Mouse (Mus musculus) mature B cell (primary cell): ENCODE measurements around the gene Tmem178.

Experiments
- in situ Hi-C: fragments of 300-500 bp; cut with MboI; formaldehyde crosslinking; loops from 2 replicates; pipeline ENCODE4 v1.14.3; 2019

The Tmem178 gene

GRCm38 (mm10) chr17:80997226-80997625 is 52.8 kb downstream of the Tmem178 start:
- in situ Hi-C loops = no loop called here

- in situ Hi-C loops = no loop called here
Observed at GRCm38 (mm10) chr17:80998958-80999357, 54.5 kb downstream of the Tmem178 start.

GRCm38 (mm10) chr17:81001010-81001409 is 56.6 kb downstream of the Tmem178 start:
- in situ Hi-C loops = no loop called here

- in situ Hi-C loops = no loop called here
Observed at GRCm38 (mm10) chr17:81001647-81002046, 57.2 kb downstream of the Tmem178 start.

- in situ Hi-C loops = no loop called here
Observed at GRCm38 (mm10) chr17:81002130-81002529, 57.7 kb downstream of the Tmem178 start.

GRCm38 (mm10) chr17:81004454-81004853 is 60.0 kb downstream of the Tmem178 start:
- in situ Hi-C loops = no loop called here

- in situ Hi-C loops = no loop called here
Observed at GRCm38 (mm10) chr17:81005292-81005691, 60.9 kb downstream of the Tmem178 start.

GRCm38 (mm10) chr17:81009112-81009511 is 64.7 kb downstream of the Tmem178 start:
- in situ Hi-C loops = no loop called here

- in situ Hi-C loops = no loop called here
Observed at GRCm38 (mm10) chr17:81010199-81010598, 65.8 kb downstream of the Tmem178 start.

- in situ Hi-C loops = no loop called here
Observed at GRCm38 (mm10) chr17:81010844-81011685, 66.6 kb downstream of the Tmem178 start.

- in situ Hi-C loops = no loop called here
Observed at GRCm38 (mm10) chr17:81015814-81016447, 71.5 kb downstream of the Tmem178 start.

- in situ Hi-C loops = no loop called here
Observed at GRCm38 (mm10) chr17:81017132-81017531, 72.7 kb downstream of the Tmem178 start.

- in situ Hi-C loops = no loop called here
Observed at GRCm38 (mm10) chr17:81027331-81027730, 82.9 kb downstream of the Tmem178 start.

GRCm38 (mm10) chr17:81031830-81032442 is 87.5 kb downstream of the Tmem178 start:
- in situ Hi-C loops = no loop called here

- in situ Hi-C loops = no loop called here
Observed at GRCm38 (mm10) chr17:81032957-81033356, 88.5 kb downstream of the Tmem178 start.

- in situ Hi-C loops = no loop called here
Observed at GRCm38 (mm10) chr17:81035354-81035753, 90.9 kb downstream of the Tmem178 start.

GRCm38 (mm10) chr17:81038707-81039408 is 94.4 kb downstream of the Tmem178 start:
- in situ Hi-C loops = no loop called here

- in situ Hi-C loops = no loop called here
Observed at GRCm38 (mm10) chr17:81041662-81042061, 97.2 kb downstream of the Tmem178 start.

- in situ Hi-C loops = no loop called here
Observed at GRCm38 (mm10) chr17:81044356-81044755, 99.9 kb downstream of the Tmem178 start.

- in situ Hi-C loops = no loop called here
Observed at GRCm38 (mm10) chr17:81045115-81045514, 100.7 kb downstream of the Tmem178 start.

GRCm38 (mm10) chr17:81045525-81046150 is 101.2 kb downstream of the Tmem178 start:
- in situ Hi-C loops = no loop called here
